In the genomic region with DNA sequence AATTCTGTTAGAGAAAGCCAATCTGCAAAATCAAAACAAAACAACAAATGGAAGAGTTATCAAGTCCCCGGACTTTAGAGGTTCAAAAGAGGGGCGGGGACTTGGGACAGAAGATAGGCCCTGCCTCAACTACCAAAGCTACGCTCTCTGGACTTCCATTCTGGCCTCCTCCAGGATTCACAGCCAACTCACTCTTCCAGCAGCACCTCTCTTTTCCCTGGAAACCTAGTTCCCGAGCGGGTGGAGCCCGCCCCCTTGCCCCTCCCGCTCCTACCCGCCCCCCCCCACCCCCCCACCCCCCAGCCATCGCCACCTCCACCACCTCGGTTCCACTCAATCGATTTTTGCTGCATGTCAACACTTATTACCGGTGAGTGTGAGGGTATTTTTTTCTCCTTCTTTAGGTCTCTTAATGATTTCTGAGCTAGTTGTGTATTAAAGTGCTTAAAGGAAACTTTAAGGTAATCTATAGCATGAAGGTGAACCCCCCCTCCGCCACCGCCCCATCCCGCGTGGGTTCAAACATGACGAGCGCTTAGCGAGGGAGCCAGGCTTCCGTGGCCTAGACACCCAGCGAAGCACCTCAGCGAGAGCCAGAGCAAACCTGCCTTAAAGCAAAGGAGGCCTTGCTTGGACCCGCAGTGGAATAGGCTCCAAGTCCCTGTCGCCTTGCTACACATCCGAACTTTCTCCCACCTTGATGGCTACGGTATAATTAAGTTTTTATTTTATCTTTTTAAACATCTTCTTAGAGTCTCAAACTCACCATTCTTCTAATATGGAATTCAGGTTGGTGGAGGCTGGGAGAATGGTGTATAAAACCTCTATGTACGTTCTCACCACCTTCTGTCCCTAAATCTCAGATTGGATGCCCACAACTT, we compare ENCODE assay signal across 16 mouse cellular contexts. TPM values are rescaled to one million over a fixed set of nuclear protein-coding genes. Genes with fewer than 3 reads are reported as not detected.
DNase-seq lines count a peak whose midpoint lies in the region; ATAC-seq and TF ChIP-seq lines count a peak whose summit lies in the region.
"Had no signal": no experiment of that assay in that cellular context is flagged by ENCODE, and none has a peak within 500 bp of the region (broad histone marks: within the 10 kb centered on the region; RNA-seq: fewer than 3 reads in every experiment).

No protein-coding gene starts in this region.

- no peak for ATAC-seq in heart, postnatal 0 days (ENCODE audit: insufficient read depth, low read depth)
- no peak for ATAC-seq in intestine, embryonic 14.5 days (replicated peaks; ENCODE audit: low FRiP score, low TSS enrichment, low read depth)
- ATAC-seq: midbrain, embryonic 13.5 days had no signal

- H3K4me2 ChIP-seq in heart, postnatal 0 days (ENCODE audit: low read depth, low read length): peak overlapping the region; percentile 30; the same call in 1 of the 2 replicates
- H3K4me2 ChIP-seq in intestine, embryonic 14.5 days (ENCODE audit: low read length): peak overlapping the region; percentile 40
- H3K4me2 ChIP-seq: hindbrain, embryonic 15.5 days; limb, embryonic 15.5 days; midbrain, embryonic 13.5 days had no signal

- no peaks in the 10 kb centered on the region for H3K4me1 ChIP-seq in heart, postnatal 0 days (ENCODE audit: control insufficient read depth, insufficient read depth)
- no peaks in the 10 kb centered on the region for H3K4me1 ChIP-seq in intestine, embryonic 14.5 days (replicated peaks; ENCODE audit: control insufficient read depth, insufficient read depth, low read length)
- H3K4me1 ChIP-seq: hindbrain, embryonic 15.5 days had no signal

- intact Hi-C loops in heart, postnatal 25 days (cut with DNase I): no loop called here

- WGBS in heart, postnatal 0 days: 13% methylated on average over 27 of the region's 27 CpGs
- 8% methylated on average over 27 of the region's 27 CpGs for WGBS in intestine, embryonic 14.5 days

- no peaks in the 10 kb centered on the region for H3K9me3 ChIP-seq in heart, postnatal 0 days (replicated peaks; ENCODE audit: control insufficient read depth, low read length)
- no peaks in the 10 kb centered on the region for H3K9me3 ChIP-seq in intestine, embryonic 14.5 days (ENCODE audit: control insufficient read depth, low read length)
- H3K9me3 ChIP-seq: hindbrain, embryonic 15.5 days; limb, embryonic 15.5 days; midbrain, embryonic 13.5 days had no signal

- no peak for TF ChIP-seq EP300 in heart, postnatal 0 days (IDR thresholded peaks at IDR 0.05; ENCODE audit: low read depth)

- no peak overlapping the region for H3K9ac ChIP-seq in heart, postnatal 0 days (replicated peaks; ENCODE audit: low read depth, low read length)
- H3K9ac ChIP-seq in intestine, embryonic 14.5 days (ENCODE audit: low read length): peak overlapping the region; percentile 29; the same call in 1 of the 2 replicates
- H3K9ac ChIP-seq: hindbrain, embryonic 15.5 days; limb, embryonic 15.5 days; midbrain, embryonic 13.5 days had no signal

- H3K36me3 ChIP-seq in heart, postnatal 0 days (replicated peaks; ENCODE audit: control insufficient read depth, insufficient read depth, low read length): no peaks in the 10 kb centered on the region
- H3K36me3 ChIP-seq in intestine, embryonic 14.5 days (ENCODE audit: control insufficient read depth, insufficient read depth, low read length): no peaks in the 10 kb centered on the region
- H3K36me3 ChIP-seq: hindbrain, embryonic 15.5 days; limb, embryonic 15.5 days; midbrain, embryonic 13.5 days had no signal

- no peak for TF ChIP-seq CTCF in heart, postnatal 0 days (IDR thresholded peaks at IDR 0.05; ENCODE audit: low read depth)

- no peak overlapping the region for H3K27ac ChIP-seq in heart, postnatal 0 days (ENCODE audit: low read depth)
- peak overlapping the region; percentile 65; the same call in 1 of the 2 replicates for H3K27ac ChIP-seq in intestine, embryonic 14.5 days (ENCODE audit: low read depth)
- H3K27ac ChIP-seq: hindbrain, embryonic 15.5 days; limb, embryonic 15.5 days; midbrain, embryonic 13.5 days had no signal

- no peak for DNase-seq in heart, postnatal 0 days (ENCODE audit: low spot score)
- no peak for DNase-seq in heart, postnatal 25 days (ENCODE audit: low spot score)
- peak; percentile 27 for DNase-seq in retina, embryonic 14.5 days (ENCODE audit: low spot score)
- no peak for DNase-seq in retina, postnatal 1 day
- DNase-seq in intestine, embryonic 14.5 days (ENCODE audit: low spot score): peak; percentile 64
- no peak for DNase-seq in urinary bladder, postnatal 36 days (ENCODE audit: low spot score in 2 of 2)
- no peak for DNase-seq in right cerebral cortex, postnatal 14 days
- DNase-seq: adrenal gland, postnatal 36 days; cerebellum, adult 18-20 months; lung, postnatal 10 days; thymus, adult 18-20 months had no signal

- 0 out of 2 replicates have a peak overlapping the region, but pooled peaks have one; percentile 10 for H3K4me3 ChIP-seq in heart, postnatal 0 days (ENCODE audit: low read depth, low read length)
- peak overlapping the region; percentile 9 for H3K4me3 ChIP-seq in intestine, embryonic 14.5 days (ENCODE audit: low read depth, low read length)
- H3K4me3 ChIP-seq: hindbrain, embryonic 15.5 days; limb, embryonic 15.5 days; midbrain, embryonic 13.5 days had no signal

- H3K27me3 ChIP-seq in heart, postnatal 0 days (ENCODE audit: control insufficient read depth, insufficient read depth, low read length): peaks cover 92% of the 10 kb centered on the region
- peaks cover 94% of the 10 kb centered on the region for H3K27me3 ChIP-seq in intestine, embryonic 14.5 days (replicated peaks; ENCODE audit: control insufficient read depth, insufficient read depth, low read length)
- H3K27me3 ChIP-seq: CH12.LX had no signal

RNA-seq across cellular contexts. Expression of gene Pitx2, which starts 21.9 kb away (rescaled TPM):
- total RNA-seq in heart, postnatal 0 days (2014; rRNA removed; ENCODE audit: low replicate concordance): 3.9 and 4.1 TPM in 2 replicates
- 11.7 and 13.0 TPM in 2 replicates for polyA plus RNA-seq in heart, postnatal 0 days (2015; fragmentation: Nextera tagmentation; extraction: Ambion mirVana)
- total RNA-seq in heart, postnatal 25 days (2021): 1 to 10 TPM; 1.3 TPM
- polyA plus RNA-seq in intestine, embryonic 14.5 days (2014; fragmentation: Nextera tagmentation; extraction: Ambion mirVana): 35.6 and 48.0 TPM in 2 replicates
- total RNA-seq: adrenal gland, postnatal 36 days; CH12.LX; layer of hippocampus, postnatal 25 days had no signal

Comparison
In these comparisons a context has a peak if more than half of its experiments do, and no peak if none do; other contexts are left out.
1. DNase-seq: peak in retina, embryonic 14.5 days (single experiment) and intestine, embryonic 14.5 days (single experiment); none in heart, postnatal 0 days (single experiment), heart, postnatal 25 days (single experiment), retina, postnatal 1 day (single experiment), urinary bladder, postnatal 36 days (0 of 2) and right cerebral cortex, postnatal 14 days (single experiment).